Mouse (Mus musculus): ENCODE results near the gene Tor4a. TPM values are rescaled to one million over a fixed set of nuclear protein-coding genes. Genes with fewer than 3 reads are reported as not detected.

The Tor4a gene
- polyA plus RNA-seq, 1 experiment from 2014 or later = 11.7 TPM

GRCm38 (mm10) chr2:25185625-25186574, 10.8 kb downstream of the Tor4a start:
- Histone ChIP-seq H3K4me3 (peak overlapping the region; percentile 49), H3K9ac (peak overlapping the region; percentile 55), H3K36me3 (no peaks in the 10 kb centered on the region), H3K9me3 (no peaks in the 10 kb centered on the region), H3K27me3 (peaks cover 27% of the 10 kb centered on the region), H3K27ac (peak overlapping the region; percentile 83), H3K4me1 (peaks cover 28% of the 10 kb centered on the region), H3K4me2 (peak overlapping the region; percentile 97)
- under 1% methylated on average over 64 of the region's 64 CpGs for WGBS
- peak; percentile 60 for ATAC-seq (ENCODE audit: borderline replicate concordance, extremely low read depth, low FRiP score, low TSS enrichment)

- Histone ChIP-seq H3K27ac (no peak overlapping the region), H3K4me2 (no peak overlapping the region), H3K36me3 (no peaks in the 10 kb centered on the region), H3K27me3 (peaks cover 41% of the 10 kb centered on the region), H3K4me1 (peaks cover 38% of the 10 kb centered on the region), H3K9ac (no peak overlapping the region), H3K9me3 (no peaks in the 10 kb centered on the region), H3K4me3 (no peak overlapping the region)
- 92% methylated on average over 7 of the region's 7 CpGs for WGBS
- ATAC-seq (ENCODE audit: borderline replicate concordance, extremely low read depth, low FRiP score, low TSS enrichment) = no peak
Observed at GRCm38 (mm10) chr2:25184496-25184895, 12.2 kb downstream of the Tor4a start.

- H3K9me3 ChIP-seq = no peaks in the 10 kb centered on the region
- peak overlapping the region; percentile 91; the same call in 1 of the 2 replicates for H3K4me2 ChIP-seq
- no peak overlapping the region for H3K9ac ChIP-seq
- H3K4me1 ChIP-seq = peaks cover 44% of the 10 kb centered on the region
- no peak for ATAC-seq (ENCODE audit: borderline replicate concordance, extremely low read depth, low FRiP score, low TSS enrichment)
- peak overlapping the region; percentile 58; the same call in 1 of the 2 replicates for H3K4me3 ChIP-seq
- H3K36me3 ChIP-seq = no peaks in the 10 kb centered on the region
- 67% methylated on average over 2 of the region's 2 CpGs for WGBS
- peaks cover 51% of the 10 kb centered on the region for H3K27me3 ChIP-seq
- no peak overlapping the region for H3K27ac ChIP-seq
Observed at GRCm38 (mm10) chr2:25183336-25183735, 13.3 kb downstream of the Tor4a start.

- 26% methylated on average over 6 of the region's 6 CpGs for WGBS
- Histone ChIP-seq H3K9ac (peak overlapping the region; percentile 4; the same call in 1 of the 2 replicates), H3K9me3 (no peaks in the 10 kb centered on the region), H3K27me3 (peaks cover 57% of the 10 kb centered on the region), H3K27ac (no peak overlapping the region), H3K4me2 (peak overlapping the region; percentile 91), H3K36me3 (no peaks in the 10 kb centered on the region), H3K4me3 (peak overlapping the region; percentile 58), H3K4me1 (peaks cover 51% of the 10 kb centered on the region)
- ATAC-seq (ENCODE audit: borderline replicate concordance, extremely low read depth, low FRiP score, low TSS enrichment) = no peak
Observed at GRCm38 (mm10) chr2:25182664-25183063, 14.0 kb downstream of the Tor4a start.

GRCm38 (mm10) chr2:25181891-25182397, 14.7 kb downstream of the Tor4a start:
- ATAC-seq (ENCODE audit: borderline replicate concordance, extremely low read depth, low FRiP score, low TSS enrichment) = no peak

GRCm38 (mm10) chr2:25180973-25181890, 15.5 kb downstream of the Tor4a start:
- under 1% methylated on average over 100 of the region's 100 CpGs for WGBS
- Histone ChIP-seq H3K27me3 (peaks cover 69% of the 10 kb centered on the region), H3K9ac (peak overlapping the region; percentile 64), H3K4me3 (peak overlapping the region; percentile 58), H3K9me3 (no peaks in the 10 kb centered on the region), H3K4me2 (peak overlapping the region; percentile 91), H3K4me1 (peaks cover 63% of the 10 kb centered on the region), H3K27ac (peak overlapping the region; percentile 92), H3K36me3 (no peaks in the 10 kb centered on the region)
- peak; percentile 53; the same call in 1 of the 2 replicates for ATAC-seq (ENCODE audit: borderline replicate concordance, extremely low read depth, low FRiP score, low TSS enrichment)

More at GRCm38 (mm10) chr2:25181891-25182397, 14.7 kb downstream of the Tor4a start:
- H3K4me1 ChIP-seq = peaks cover 58% of the 10 kb centered on the region
- H3K27me3 ChIP-seq = peaks cover 64% of the 10 kb centered on the region
- peak overlapping the region; percentile 58 for H3K4me3 ChIP-seq
- H3K27ac ChIP-seq = peak overlapping the region; percentile 92
- no peaks in the 10 kb centered on the region for H3K36me3 ChIP-seq
- peak overlapping the region; percentile 91 for H3K4me2 ChIP-seq
- no peaks in the 10 kb centered on the region for H3K9me3 ChIP-seq
- WGBS = under 1% methylated on average over 17 of the region's 17 CpGs
- peak overlapping the region; percentile 64 for H3K9ac ChIP-seq

GRCm38 (mm10) chr2:25180478-25180903, 16.2 kb downstream of the Tor4a start, which contains the start of gene Nrarp:
TSS of gene Nrarp (plus strand) at chr2:25180758.
- H3K4me2 ChIP-seq = peak within 1 kb of the TSS; percentile 91
- H3K4me1 ChIP-seq = peaks cover 62% of the 10 kb centered on the region
- peak within 1 kb of the TSS; percentile 92 for H3K27ac ChIP-seq
- peak within 1 kb of the TSS; percentile 58 for H3K4me3 ChIP-seq
- H3K36me3 ChIP-seq = no peaks in the 10 kb centered on the region
- 1% methylated on average over 35 of the region's 35 CpGs for WGBS
- H3K27me3 ChIP-seq = peaks cover 69% of the 10 kb centered on the region
- H3K9me3 ChIP-seq = no peaks in the 10 kb centered on the region
- H3K9ac ChIP-seq = peak within 1 kb of the TSS; percentile 64
- ATAC-seq (ENCODE audit: borderline replicate concordance, extremely low read depth, low FRiP score, low TSS enrichment) = peak; percentile 84

GRCm38 (mm10) chr2:25179566-25180217, 17.0 kb downstream of the Tor4a start:
- H3K4me1 ChIP-seq = peaks cover 63% of the 10 kb centered on the region
- WGBS = 51% methylated on average over 15 of the region's 15 CpGs
- peaks cover 68% of the 10 kb centered on the region for H3K27me3 ChIP-seq
- ATAC-seq (ENCODE audit: borderline replicate concordance, extremely low read depth, low FRiP score, low TSS enrichment) = no peak
- H3K4me2 ChIP-seq = peak overlapping the region; percentile 91
- H3K4me3 ChIP-seq = peak overlapping the region; percentile 58
- H3K36me3 ChIP-seq = no peaks in the 10 kb centered on the region
- H3K27ac ChIP-seq = 0 out of 2 replicates have a peak overlapping the region, but pooled peaks have one; percentile 7
- H3K9ac ChIP-seq = no peak overlapping the region; the same call in 1 of the 2 replicates
- no peaks in the 10 kb centered on the region for H3K9me3 ChIP-seq

GRCm38 (mm10) chr2:25178285-25178972, 18.3 kb downstream of the Tor4a start:
- no peak for ATAC-seq (ENCODE audit: borderline replicate concordance, extremely low read depth, low FRiP score, low TSS enrichment)
- Histone ChIP-seq H3K4me1 (peaks cover 63% of the 10 kb centered on the region), H3K9ac (no peak overlapping the region), H3K27ac (peak overlapping the region; percentile 71; the same call in 1 of the 2 replicates), H3K27me3 (peaks cover 63% of the 10 kb centered on the region), H3K4me2 (peak overlapping the region; percentile 10; the same call in 1 of the 2 replicates), H3K9me3 (no peaks in the 10 kb centered on the region), H3K4me3 (no peak overlapping the region), H3K36me3 (no peaks in the 10 kb centered on the region)
- WGBS = 22% methylated on average over 10 of the region's 10 CpGs

GRCm38 (mm10) chr2:25177685-25178084, 19.0 kb downstream of the Tor4a start:
- ATAC-seq (ENCODE audit: borderline replicate concordance, extremely low read depth, low FRiP score, low TSS enrichment) = no peak
- WGBS = 8% methylated on average over 6 of the region's 6 CpGs
- Histone ChIP-seq H3K27me3 (peaks cover 58% of the 10 kb centered on the region), H3K36me3 (no peaks in the 10 kb centered on the region), H3K9ac (peak overlapping the region; percentile 7; the same call in 1 of the 2 replicates), H3K4me1 (peaks cover 65% of the 10 kb centered on the region), H3K4me2 (peak overlapping the region; percentile 30; the same call in 1 of the 2 replicates), H3K27ac (peak overlapping the region; percentile 71), H3K9me3 (no peaks in the 10 kb centered on the region), H3K4me3 (no peak overlapping the region)
